Mouse (Mus musculus): ENCODE measurements around the gene Htr5a.

DNA sequence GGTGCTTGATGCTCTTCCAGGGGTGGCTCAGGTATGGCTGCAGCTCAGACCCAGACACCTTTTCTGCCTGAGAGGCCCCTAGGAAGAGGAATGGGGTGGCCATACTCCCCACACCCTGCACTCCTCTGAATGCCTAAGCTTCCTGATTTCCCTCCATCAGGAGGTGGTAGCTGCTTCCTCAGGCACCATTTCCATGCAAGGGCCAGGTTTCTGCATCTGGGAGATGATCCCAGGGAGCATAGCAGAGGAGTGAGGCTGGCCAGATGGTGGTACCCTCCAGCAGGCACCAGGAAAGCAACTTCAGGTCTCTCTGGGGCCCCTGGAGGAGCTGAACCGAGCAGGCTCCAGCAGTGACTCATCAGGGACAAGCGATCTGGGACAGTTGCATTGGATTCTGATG, 13.8 kb downstream of the Htr5a start:
- no peak for TF ChIP-seq CTCF (IDR thresholded peaks at IDR 0.05; ENCODE audit: low read depth)
- TF ChIP-seq EP300 (optimal IDR thresholded peaks at IDR 0.05), result no peak

Data from stomach, postnatal 0 days (tissue).